ENCODE assay signal across 8 mouse cellular contexts in genomic region chr15:83164971-83165471, GRCm38 (mm10). TPM values are rescaled to one million over a fixed set of nuclear protein-coding genes. Genes with fewer than 3 reads are reported as not detected.
DNase-seq lines count a peak whose midpoint lies in the region; ATAC-seq lines count a peak whose summit lies in the region.
"Had no signal": no experiment of that assay in that cellular context is flagged by ENCODE, and none has a peak within 500 bp of the region (broad histone marks: within the 10 kb centered on the region; RNA-seq: fewer than 3 reads in every experiment).

No protein-coding gene starts in this region.

- 40% methylated on average over 5 of the region's 5 CpGs for WGBS in liver, embryonic 11.5 days

- H3K36me3 ChIP-seq in liver, embryonic 11.5 days (ENCODE audit: control insufficient read depth, insufficient read depth, low read length) = peaks cover 23% of the 10 kb centered on the region

- H3K4me1 ChIP-seq in liver, embryonic 11.5 days (replicated peaks; ENCODE audit: control insufficient read depth, insufficient read depth, low read length) = peaks cover 51% of the 10 kb centered on the region

- intact Hi-C loops in heart, postnatal 10 days (cut with DNase I) = no loop called here
- intact Hi-C loops in left cerebral cortex, postnatal 25 days (cut with DNase I) = no loop called here

- ATAC-seq in common myeloid progenitor, adult 5-6 weeks (replicated peaks; ENCODE audit: low read depth, poor library complexity, severe bottlenecking) = peak; percentile 49; the same call in 1 of the 2 replicates
- peak; percentile 95 for ATAC-seq in liver, embryonic 11.5 days (replicated peaks; ENCODE audit: low FRiP score)

- DNase-seq in R1 (ENCODE audit: low read depth, low spot score) = peak; percentile 48
- DNase-seq in heart, postnatal 10 days = peak; percentile 83 to 84
- DNase-seq in liver, embryonic 11.5 days (ENCODE audit: low spot score) = no peak
- DNase-seq in left cerebral cortex, postnatal 25 days (ENCODE audit: low spot score in 2 of 2) = no peak
- no peak for DNase-seq in thymus, adult 18-20 months
- no peak for DNase-seq in left cerebral cortex, adult 18-20 months (ENCODE audit: low spot score in 2 of 2)

- peak overlapping the region; percentile 17; the same call in 1 of the 2 replicates for H3K9ac ChIP-seq in liver, embryonic 11.5 days (ENCODE audit: low read depth, low read length)
- H3K9ac ChIP-seq: embryonic facial prominence, embryonic 12.5 days had no signal

- H3K27ac ChIP-seq in liver, embryonic 11.5 days (ENCODE audit: low read depth, low read length) = peak overlapping the region; percentile 73
- H3K27ac ChIP-seq: embryonic facial prominence, embryonic 12.5 days had no signal

- peak overlapping the region; percentile 40 for H3K4me2 ChIP-seq in liver, embryonic 11.5 days
- H3K4me2 ChIP-seq: embryonic facial prominence, embryonic 12.5 days had no signal

- H3K4me3 ChIP-seq in liver, embryonic 11.5 days (ENCODE audit: low read depth, low read length) = no peak overlapping the region
- H3K4me3 ChIP-seq: embryonic facial prominence, embryonic 12.5 days had no signal

- no peaks in the 10 kb centered on the region for H3K9me3 ChIP-seq in liver, embryonic 11.5 days (ENCODE audit: control insufficient read depth, low read length)
- H3K9me3 ChIP-seq: embryonic facial prominence, embryonic 12.5 days had no signal

- H3K27me3 ChIP-seq in liver, embryonic 11.5 days (replicated peaks; ENCODE audit: control insufficient read depth, insufficient read depth, low read length) = no peaks in the 10 kb centered on the region
- H3K27me3 ChIP-seq: embryonic facial prominence, embryonic 12.5 days had no signal

RNA-seq across cellular contexts. Expression of gene Cyb5r3, which starts 7.4 kb away (rescaled TPM):
- 31.7 and 34.9 TPM in 2 replicates for total RNA-seq in common myeloid progenitor, adult 5-6 weeks (2017)
- total RNA-seq in heart, postnatal 10 days (2021) = 100 to 1,000 TPM; 133 to 136 TPM
- polyA plus RNA-seq in liver, embryonic 11.5 days (2014; fragmentation: Nextera tagmentation; extraction: Ambion mirVana) = 210 and 219 TPM in 2 replicates
- 10 to 100 TPM; 55.8 to 58.8 TPM for total RNA-seq in left cerebral cortex, postnatal 25 days (2021)
- total RNA-seq in left cerebral cortex, adult 18-20 months (2021) = 10 to 100 TPM; 60.3 to 68.1 TPM

RNA-seq across cellular contexts. Expression of gene Poldip3, which starts 15.8 kb away (rescaled TPM):
- total RNA-seq in common myeloid progenitor, adult 5-6 weeks (2017) = 70.1 and 94.4 TPM in 2 replicates
- 10 to 100 TPM; 45.7 to 47.3 TPM for total RNA-seq in heart, postnatal 10 days (2021)
- 117 and 127 TPM in 2 replicates for polyA plus RNA-seq in liver, embryonic 11.5 days (2014; fragmentation: Nextera tagmentation; extraction: Ambion mirVana)
- 10 to 100 TPM; 86.0 to 86.2 TPM for total RNA-seq in left cerebral cortex, postnatal 25 days (2021)
- total RNA-seq in left cerebral cortex, adult 18-20 months (2021) = 10 to 100 TPM; 83.2 to 93.1 TPM

RNA-seq across cellular contexts. Expression of gene Rrp7a, which starts 42.4 kb away (rescaled TPM):
- 87.5 and 106 TPM in 2 replicates for total RNA-seq in common myeloid progenitor, adult 5-6 weeks (2017)
- 10 to 100 TPM; 37.3 to 46.2 TPM for total RNA-seq in heart, postnatal 10 days (2021)
- polyA plus RNA-seq in liver, embryonic 11.5 days (2014; fragmentation: Nextera tagmentation; extraction: Ambion mirVana) = 71.1 and 77.6 TPM in 2 replicates
- total RNA-seq in left cerebral cortex, postnatal 25 days (2021) = 100 to 1,000 TPM; 140 to 161 TPM
- total RNA-seq in left cerebral cortex, adult 18-20 months (2021) = 100 to 1,000 TPM; 154 to 189 TPM

Comparison
In these comparisons a context has a peak if more than half of its experiments do, and no peak if none do; other contexts are left out.
1. DNase-seq: peak in R1 (single experiment) and heart, postnatal 10 days (2 of 2); none in liver, embryonic 11.5 days (single experiment), left cerebral cortex, postnatal 25 days (0 of 2), thymus, adult 18-20 months (0 of 2) and left cerebral cortex, adult 18-20 months (0 of 2).